Mouse (Mus musculus) hindbrain, postnatal 0 days (tissue): ENCODE measurements at regions not wholly inside any gene's neighbourhood (a gene's known extent, or its start where the extent isn't known, plus 50 kb on each side); places are given as distances from the start of the nearest gene placed in this dataset.

Experiments used
- ATAC-seq: fragments of 200-750 bp; cut with Nextera tagmentation; 2 replicates; pipeline ENCODE4 v1.8.0; 2017; ENCODE audit warnings: mild to moderate bottlenecking, moderate TSS enrichment, moderate library complexity
- DNase-seq: peaks from one replicate; pipeline ENCODE4 v3.0.0-alpha.2; 2015; ENCODE audit warnings: low spot score
- H3K27ac ChIP-seq: fragments of 300-500 bp; sonication (generic); 2 replicates; pipeline ENCODE4 v1.5.1; 2014; ENCODE audit warnings: mild to moderate bottlenecking
- H3K27me3 ChIP-seq: fragments of 300-500 bp; sonication (generic); 2 replicates; pipeline ENCODE4 v1.6.1; 2014; ENCODE audit warnings: low read length, mixed read lengths; ENCODE audit not compliant: insufficient read depth
- H3K36me3 ChIP-seq: fragments of 300-500 bp; sonication (generic); 2 replicates; pipeline ENCODE4 v1.6.1; 2014; ENCODE audit warnings: low read length, mixed read lengths; ENCODE audit not compliant: insufficient read depth
- H3K4me1 ChIP-seq: fragments of 300-500 bp; sonication (generic); 2 replicates; pipeline ENCODE4 v1.6.1; 2014; ENCODE audit warnings: antibody characterized with exemption, low read length, mixed read lengths; ENCODE audit not compliant: insufficient read depth
- H3K4me2 ChIP-seq: fragments of 300-500 bp; sonication (generic); 2 replicates; pipeline ENCODE4 v1.6.1; 2014; ENCODE audit warnings: low read depth, mild to moderate bottlenecking, low read length, moderate library complexity, mixed read lengths
- H3K4me3 ChIP-seq: fragments of 300-500 bp; sonication (generic); 2 replicates; pipeline ENCODE4 v1.5.1; 2014; ENCODE audit warnings: low read length
- H3K9ac ChIP-seq: fragments of 300-500 bp; sonication (generic); replicated peaks from 2 replicates; pipeline ENCODE4 v1.6.1; 2014; ENCODE audit warnings: mild to moderate bottlenecking, low read length, moderate library complexity, mixed read lengths
- H3K9me3 ChIP-seq: fragments of 300-500 bp; sonication (generic); 2 replicates; pipeline ENCODE4 v1.6.1; 2016; ENCODE audit warnings: low read length, mixed read lengths
- CTCF ChIP-seq: IDR thresholded peaks from 2 replicates; pipeline ENCODE4 v1.5.1; 2016; ENCODE audit warnings: antibody characterized with exemption, control low read depth, low read depth
- WGBS: fragments of 180-500 bp; shearing (Covaris S2); extraction: QIAGEN DNeasy Blood & Tissue Kit; methylation state at CpG from one replicate; pipeline ENCODE4 v1.1.7; 2014; 5-methylcytosine and 5-hydroxymethylcytosine counted together

DNA sequence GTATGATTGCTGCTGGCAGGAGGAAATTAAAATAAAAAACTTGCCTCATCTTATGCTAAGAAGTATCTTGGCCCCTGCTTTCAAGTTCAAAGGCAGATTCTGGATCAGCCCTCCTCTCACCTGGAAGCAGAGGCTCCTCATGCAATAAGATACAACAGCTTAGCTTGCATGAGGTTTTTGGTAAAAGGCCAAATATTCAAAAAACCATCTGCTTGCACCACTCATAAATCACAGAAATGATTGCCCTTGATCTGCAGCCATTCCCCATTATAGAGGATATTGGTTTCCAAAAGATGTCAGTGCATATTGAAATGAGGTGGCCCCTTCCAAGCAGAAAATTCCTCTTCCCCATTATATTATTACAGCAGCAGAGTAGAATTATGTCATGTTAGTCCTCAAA lies 340.4 kb downstream of the Phf14 start:
- Histone ChIP-seq H3K9me3 (no peaks in the 10 kb centered on the region), H3K4me2 (no peak overlapping the region), H3K9ac (no peak overlapping the region), H3K4me1 (no peaks in the 10 kb centered on the region), H3K36me3 (no peaks in the 10 kb centered on the region), H3K4me3 (no peak overlapping the region), H3K27me3 (no peaks in the 10 kb centered on the region), H3K27ac (no peak overlapping the region)
- TF ChIP-seq CTCF: no peak
- peak; percentile 40 for DNase-seq
- ATAC-seq: no peak

- no peak overlapping the region for H3K27ac ChIP-seq
- no peaks in the 10 kb centered on the region for H3K27me3 ChIP-seq
- no peaks in the 10 kb centered on the region for H3K36me3 ChIP-seq
- no peak for DNase-seq
- no peaks in the 10 kb centered on the region for H3K4me1 ChIP-seq
- TF ChIP-seq CTCF: no peak
- no peak overlapping the region for H3K9ac ChIP-seq
- ATAC-seq: peak; percentile 45; the same call in 1 of the 2 replicates
- no peak overlapping the region for H3K4me3 ChIP-seq
- H3K9me3 ChIP-seq: no peaks in the 10 kb centered on the region
- H3K4me2 ChIP-seq: no peak overlapping the region
- 50% methylated on average over 4 of the region's 4 CpGs for WGBS
These were observed 341.0 kb downstream of the Phf14 start for GRCm38 (mm10) chr6:12248599-12248998.

GRCm38 (mm10) chr6:12254507-12254906 lies 346.9 kb downstream of the Phf14 start:
- Histone ChIP-seq H3K4me3 (no peak overlapping the region), H3K4me2 (no peak overlapping the region), H3K4me1 (no peaks in the 10 kb centered on the region), H3K27me3 (no peaks in the 10 kb centered on the region), H3K9ac (no peak overlapping the region), H3K27ac (no peak overlapping the region), H3K36me3 (no peaks in the 10 kb centered on the region), H3K9me3 (no peaks in the 10 kb centered on the region)
- TF ChIP-seq CTCF: no peak
- WGBS: 98% methylated on average over 3 of the region's 3 CpGs
- DNase-seq (no peak), ATAC-seq (no peak)

GRCm38 (mm10) chr6:12255434-12255833 lies 347.8 kb downstream of the Phf14 start:
- ATAC-seq: no peak

DNA sequence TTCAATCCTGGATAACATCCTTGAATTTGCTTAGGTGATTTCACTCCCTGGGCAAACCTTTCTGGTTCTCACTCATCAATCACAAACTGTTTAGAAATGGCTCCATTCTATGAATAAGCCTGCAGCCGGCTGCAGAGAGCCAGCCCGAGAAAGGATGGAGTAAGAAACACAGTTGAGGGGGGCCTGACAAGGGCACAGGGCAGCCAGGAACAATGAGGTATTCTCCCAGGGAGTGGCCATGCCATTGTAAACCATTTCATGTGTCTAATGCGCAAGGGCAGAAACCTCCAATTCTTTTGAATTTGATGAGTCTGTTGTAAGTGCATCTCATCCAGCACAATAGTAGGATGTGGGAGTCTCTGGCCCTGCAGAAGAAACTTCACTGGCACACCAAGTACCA lies 350.7 kb downstream of the Phf14 start:
- Histone ChIP-seq H3K36me3 (no peaks in the 10 kb centered on the region), H3K9me3 (no peaks in the 10 kb centered on the region), H3K27ac (peak overlapping the region; percentile 34; the same call in 1 of the 2 replicates), H3K27me3 (no peaks in the 10 kb centered on the region), H3K9ac (no peak overlapping the region), H3K4me2 (no peak overlapping the region), H3K4me1 (no peaks in the 10 kb centered on the region), H3K4me3 (no peak overlapping the region)
- DNase-seq (no peak), ATAC-seq (no peak)
- TF ChIP-seq CTCF: no peak
- WGBS: 44% methylated on average over 3 of the region's 3 CpGs

More at GRCm38 (mm10) chr6:12255434-12255833, 347.8 kb downstream of the Phf14 start:
- no peaks in the 10 kb centered on the region for H3K36me3 ChIP-seq
- no peak overlapping the region for H3K4me2 ChIP-seq
- peak; percentile 28 for DNase-seq
- no peaks in the 10 kb centered on the region for H3K4me1 ChIP-seq
- H3K27ac ChIP-seq: no peak overlapping the region
- H3K9ac ChIP-seq: no peak overlapping the region
- H3K4me3 ChIP-seq: no peak overlapping the region
- no peak for TF ChIP-seq CTCF
- WGBS: 45% methylated on average over 1 of the region's 1 CpGs
- no peaks in the 10 kb centered on the region for H3K27me3 ChIP-seq
- H3K9me3 ChIP-seq: no peaks in the 10 kb centered on the region

DNA sequence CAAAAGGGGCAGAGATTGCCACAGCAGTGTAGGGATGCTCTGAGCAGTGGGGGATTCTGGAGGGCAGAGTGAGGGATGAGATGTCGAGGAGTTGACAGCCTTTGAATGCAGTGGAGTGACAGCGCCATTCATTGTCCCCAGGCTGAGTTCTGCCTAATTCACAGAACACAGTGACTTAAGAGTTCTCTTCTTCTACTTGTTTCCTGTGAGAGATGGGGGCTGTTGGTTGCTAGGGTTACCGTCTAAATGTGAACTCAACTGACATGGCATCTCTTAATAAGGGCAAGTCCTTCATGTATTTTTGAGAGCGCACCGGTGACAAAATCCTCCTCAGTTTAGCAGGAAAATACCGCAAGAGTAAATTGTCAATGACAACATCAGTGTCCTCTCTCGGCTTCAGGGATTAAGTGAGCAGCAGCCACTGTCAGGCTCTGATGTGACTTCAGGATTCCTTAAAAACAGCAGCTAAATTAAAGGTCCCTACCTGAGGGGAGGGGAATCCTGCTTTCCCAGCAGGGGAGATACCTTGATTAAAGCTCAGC lies 351.4 kb downstream of the Phf14 start:
- DNase-seq (peak; percentile 35), ATAC-seq (peak; percentile 46)
- 0 out of 2 replicates have a peak, but pooled peaks have one; percentile 7 for TF ChIP-seq CTCF
- Histone ChIP-seq H3K9me3 (no peaks in the 10 kb centered on the region), H3K9ac (peak overlapping the region; percentile 22; the same call in 1 of the 2 replicates), H3K4me1 (no peaks in the 10 kb centered on the region), H3K4me2 (peak overlapping the region; percentile 47), H3K36me3 (no peaks in the 10 kb centered on the region), H3K27me3 (no peaks in the 10 kb centered on the region), H3K27ac (peak overlapping the region; percentile 34; the same call in 1 of the 2 replicates), H3K4me3 (peak overlapping the region; percentile 13)
- WGBS: 11% methylated on average over 7 of the region's 7 CpGs

- H3K36me3 ChIP-seq: no peaks in the 10 kb centered on the region
- peak overlapping the region; percentile 13; the same call in 1 of the 2 replicates for H3K4me3 ChIP-seq
- TF ChIP-seq CTCF: no peak
- DNase-seq (peak; percentile 36), ATAC-seq (no peak)
- no peaks in the 10 kb centered on the region for H3K4me1 ChIP-seq
- no peaks in the 10 kb centered on the region for H3K27me3 ChIP-seq
- peak overlapping the region; percentile 34; the same call in 1 of the 2 replicates for H3K27ac ChIP-seq
- H3K9me3 ChIP-seq: no peaks in the 10 kb centered on the region
- H3K9ac ChIP-seq: peak overlapping the region; percentile 22; the same call in 1 of the 2 replicates
- peak overlapping the region; percentile 47 for H3K4me2 ChIP-seq
- 15% methylated on average over 8 of the region's 8 CpGs for WGBS
These were observed 352.0 kb downstream of the Phf14 start for GRCm38 (mm10) chr6:12259629-12260028.
